Mouse (Mus musculus) leukemia stem cell, adult 10-12 weeks (primary cell): ENCODE data around the gene Olfr1494. TPM values are rescaled to one million over a fixed set of nuclear protein-coding genes. Genes with fewer than 3 reads are reported as not detected.

Source experiments
- polyA plus RNA-seq: library from polyadenylated mRNA; stranded (reverse); fragments of >175 nt; gene quantifications from 2 replicates; pipeline ENCODE4 v1.2.3, GENCODE M21; 2012; ENCODE audit warnings: low replicate concordance

Olfr1494 gene
- polyA plus RNA-seq = not detected in 2 replicates

GRCm38 (mm10) chr19:13739428-13739827, at the start of gene Olfr1494:
Gene Olfr1494, plus strand, starts transcription at chr19:13739728.

GRCm38 (mm10) chr19:13696968-13697367, 42.6 kb upstream of the Olfr1494 start, which contains the start of gene Olfr1491:
Gene Olfr1491, plus strand, starts transcription at chr19:13697268.

DNA sequence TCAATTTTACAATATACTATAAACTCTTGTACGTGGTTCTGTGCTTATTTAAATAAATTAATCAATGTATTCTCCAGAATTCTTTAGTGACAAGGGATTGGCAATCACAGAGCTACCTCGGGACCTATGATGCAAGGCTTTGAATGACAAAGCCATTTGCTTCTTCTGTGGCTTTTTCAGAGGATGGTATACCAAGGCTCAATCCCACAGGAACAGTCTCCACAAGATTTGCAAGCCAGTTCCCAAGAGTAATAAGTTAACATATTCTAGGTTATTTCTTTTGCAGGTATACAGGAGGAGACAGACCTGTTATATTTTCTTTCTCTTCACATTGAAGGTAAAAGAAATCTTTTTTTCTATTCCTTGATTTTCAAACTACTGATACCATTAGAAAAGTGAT, 16.6 kb upstream of the Olfr1494 start, which contains the start of gene Olfr1493-ps1:
Olfr1493-ps1 (plus strand) TSS at position 301 of the 400 bp plus-strand sequence.

DNA sequence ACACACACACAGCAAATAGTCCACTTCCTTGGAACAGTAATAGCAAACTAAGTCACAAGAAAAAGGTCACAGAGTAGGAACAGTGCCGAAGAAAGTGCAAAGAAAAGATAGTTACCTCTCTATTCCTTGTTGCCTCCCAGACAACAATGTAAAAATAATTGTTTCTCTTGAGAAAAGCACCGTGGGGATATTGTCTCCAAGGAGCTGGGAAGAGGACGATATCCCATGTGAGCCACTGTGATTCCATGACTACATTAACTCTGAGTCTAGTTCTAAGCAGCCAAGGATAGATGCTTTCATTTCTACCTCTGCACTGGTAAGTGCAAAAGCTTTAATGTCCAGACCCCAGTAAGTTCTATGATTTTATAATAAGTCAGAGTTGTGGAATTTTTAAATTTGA, 24.8 kb downstream of the Olfr1494 start, which contains the start of gene Olfr1495:
Olfr1495 (plus strand) TSS at position 301 of the 400 bp plus-strand sequence.

GRCm38 (mm10) chr19:13777578-13777977, 38.0 kb downstream of the Olfr1494 start, which contains the start of gene Olfr1496:
Gene Olfr1496, plus strand, starts transcription at chr19:13777878.

GRCm38 (mm10) chr19:13798102-13798501, 58.6 kb downstream of the Olfr1494 start, which contains the start of gene Olfr1497:
Gene Olfr1497, minus strand, starts transcription at chr19:13798202.

Other genes starting within 250 kb of the Olfr1494 start
- not detected in 2 replicates for gene Olfr1477, start 239.2 kb upstream of the Olfr1494 start, polyA plus RNA-seq
- gene Olfr1480, start 211.8 kb upstream of the Olfr1494 start, polyA plus RNA-seq = not detected in 2 replicates
- gene Olfr1484, start 156.2 kb upstream of the Olfr1494 start, polyA plus RNA-seq = not detected in 2 replicates
- not detected in 2 replicates for gene Olfr1487, start 122.4 kb upstream of the Olfr1494 start, polyA plus RNA-seq
- not detected in 2 replicates for gene Olfr1489, start 108.1 kb upstream of the Olfr1494 start, polyA plus RNA-seq
- gene Olfr1490, start 88.6 kb upstream of the Olfr1494 start, polyA plus RNA-seq = not detected in 2 replicates
- gene Olfr1491, start 42.5 kb upstream of the Olfr1494 start, polyA plus RNA-seq = not detected in 2 replicates
- gene Olfr1493-ps1, start 16.4 kb upstream of the Olfr1494 start, polyA plus RNA-seq = not detected in 2 replicates
- gene Olfr1495, start 24.9 kb downstream of the Olfr1494 start, polyA plus RNA-seq = not detected in 2 replicates
- gene Olfr1496, start 38.1 kb downstream of the Olfr1494 start, polyA plus RNA-seq = not detected in 2 replicates
- not detected in 2 replicates for gene Olfr1497, start 58.5 kb downstream of the Olfr1494 start, polyA plus RNA-seq
- not detected in 2 replicates for gene Olfr1499, start 79.7 kb downstream of the Olfr1494 start, polyA plus RNA-seq
- not detected in 2 replicates for gene Olfr1500, start 90.8 kb downstream of the Olfr1494 start, polyA plus RNA-seq
- not detected in 2 replicates for gene Olfr1501, start 111.0 kb downstream of the Olfr1494 start, polyA plus RNA-seq
- gene Olfr1502, start 122.1 kb downstream of the Olfr1494 start, polyA plus RNA-seq = not detected in 2 replicates
- gene Olfr1504, start 158.2 kb downstream of the Olfr1494 start, polyA plus RNA-seq = not detected in 2 replicates
- gene Olfr1505, start 173.8 kb downstream of the Olfr1494 start, polyA plus RNA-seq = not detected in 2 replicates